Mouse (Mus musculus) testis, adult 2 months (tissue): Measurements from ENCODE around the gene Bcl9l. TPM values are rescaled to one million over a fixed set of nuclear protein-coding genes. Genes with fewer than 3 reads are reported as not detected.

ENCODE experiments used
- H3K27ac ChIP-seq: fragments of 200-500 bp; 2 replicates; pipeline ENCODE4 v1.5.1; 2012; ENCODE audit warnings: low read depth, low read length; ENCODE audit not compliant: control insufficient read depth, insufficient read depth
- H3K27me3 ChIP-seq: fragments of 200-500 bp; 2 replicates; pipeline ENCODE4 v1.6.1; 2012; ENCODE audit warnings: mild to moderate bottlenecking, low read length, moderate library complexity; ENCODE audit not compliant: control insufficient read depth, insufficient read depth
- H3K36me3 ChIP-seq: fragments of 200-500 bp; 2 replicates; pipeline ENCODE4 v1.6.1; 2012; ENCODE audit warnings: mild to moderate bottlenecking, low read length; ENCODE audit not compliant: control insufficient read depth, insufficient read depth
- H3K4me1 ChIP-seq: fragments of 200-500 bp; 2 replicates; pipeline ENCODE4 v1.6.1; 2012; ENCODE audit warnings: low read length; ENCODE audit not compliant: control insufficient read depth, insufficient read depth
- H3K4me3 ChIP-seq: fragments of 200-500 bp; 2 replicates; pipeline ENCODE4 v1.5.1; 2012; ENCODE audit warnings: low read depth, mild to moderate bottlenecking, low read length, moderate library complexity, mixed read lengths; ENCODE audit not compliant: control insufficient read depth
- CTCF ChIP-seq: fragments of 200-500 bp; IDR thresholded peaks from 2 replicates; pipeline ENCODE4 v1.5.1; 2012; ENCODE audit warnings: low read depth, mild to moderate bottlenecking, inconsistent platforms, low read length, moderate library complexity; ENCODE audit not compliant: control insufficient read depth, insufficient read depth, insufficient replicate concordance
- POLR2A ChIP-seq: fragments of 200-500 bp; IDR thresholded peaks from 2 replicates; pipeline ENCODE4 v1.6.1; 2012; ENCODE audit warnings: low read depth, mild to moderate bottlenecking, inconsistent platforms, low read length, moderate library complexity; ENCODE audit not compliant: control insufficient read depth
- polyA plus RNA-seq: library from polyadenylated mRNA; depleted of rRNA; stranded (reverse); fragments of >200 nt; gene quantifications from 2 replicates; pipeline ENCODE4 v1.2.3, GENCODE M21; 2012

The Bcl9l gene
- polyA plus RNA-seq, 1 experiment = 8.4 TPM

DNA sequence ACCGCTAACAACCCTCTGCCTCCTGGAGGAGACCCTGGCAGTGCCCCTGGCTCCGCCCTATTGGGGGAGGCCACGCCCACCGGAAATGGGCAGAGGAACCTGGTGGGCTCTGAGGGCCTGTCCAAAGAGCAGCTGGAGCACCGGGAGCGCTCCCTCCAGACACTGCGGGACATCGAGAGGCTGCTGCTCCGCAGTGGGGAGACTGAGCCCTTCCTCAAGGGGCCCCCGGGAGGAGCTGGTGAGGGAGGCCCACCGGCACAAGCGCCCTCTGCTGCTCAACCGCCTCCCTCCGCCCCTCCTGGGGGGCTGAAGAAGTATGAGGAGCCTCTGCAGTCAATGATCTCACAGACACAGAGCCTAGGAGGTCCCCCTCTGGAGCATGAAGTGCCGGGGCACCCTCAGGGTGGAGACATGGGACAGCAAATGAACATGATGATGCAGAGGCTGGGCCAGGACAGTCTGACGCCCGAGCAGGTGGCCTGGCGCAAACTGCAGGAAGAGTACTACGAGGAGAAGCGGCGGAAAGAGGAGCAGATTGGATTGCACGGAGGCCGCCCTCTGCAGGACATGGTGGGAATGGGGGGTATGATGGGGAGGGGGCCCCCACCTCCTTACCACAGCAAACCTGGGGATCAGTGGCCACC, 23.3 kb downstream of the Bcl9l start:
- no peak overlapping the region for H3K4me3 ChIP-seq
- no peak overlapping the region for H3K27ac ChIP-seq
- peaks cover 7% of the 10 kb centered on the region for H3K4me1 ChIP-seq
- TF ChIP-seq CTCF (no peak), POLR2A (no peak)
- no peaks in the 10 kb centered on the region for H3K36me3 ChIP-seq
- no peaks in the 10 kb centered on the region for H3K27me3 ChIP-seq

DNA sequence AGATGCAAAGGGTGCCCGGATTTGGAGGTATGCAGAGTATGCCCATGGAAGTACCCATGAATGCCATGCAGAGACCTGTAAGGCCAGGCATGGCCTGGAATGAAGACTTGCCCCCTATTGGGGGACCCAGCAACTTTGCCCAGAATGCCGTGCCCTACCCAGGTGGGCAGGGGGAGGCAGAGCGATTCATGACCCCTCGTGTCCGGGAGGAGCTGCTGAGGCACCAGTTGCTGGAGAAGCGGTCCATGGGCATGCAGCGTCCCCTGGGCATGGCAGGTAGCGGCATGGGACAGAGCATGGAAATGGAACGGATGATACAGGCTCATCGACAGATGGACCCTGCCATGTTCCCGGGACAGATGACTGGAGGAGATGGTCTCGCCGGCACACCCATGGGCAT, 23.9 kb downstream of the Bcl9l start:
- no peaks in the 10 kb centered on the region for H3K27me3 ChIP-seq
- H3K4me3 ChIP-seq = no peak overlapping the region
- peaks cover 7% of the 10 kb centered on the region for H3K4me1 ChIP-seq
- no peak for TF ChIP-seq POLR2A
- H3K27ac ChIP-seq = no peak overlapping the region
- H3K36me3 ChIP-seq = no peaks in the 10 kb centered on the region

DNA sequence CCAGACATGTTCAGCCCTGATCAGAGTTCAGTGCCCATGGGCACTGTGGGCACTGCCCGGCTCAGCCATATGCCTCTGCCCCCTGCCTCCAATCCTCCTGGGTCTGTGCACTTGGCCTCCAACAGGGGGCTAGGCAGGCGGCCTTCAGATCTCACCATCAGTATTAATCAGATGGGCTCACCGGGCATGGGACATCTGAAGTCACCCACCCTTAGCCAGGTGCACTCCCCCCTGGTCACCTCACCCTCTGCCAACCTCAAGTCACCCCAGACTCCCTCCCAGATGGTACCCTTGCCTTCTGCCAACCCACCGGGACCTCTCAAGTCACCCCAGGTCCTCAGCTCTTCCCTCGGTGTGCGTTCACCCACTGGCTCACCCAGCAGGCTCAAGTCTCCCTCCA, 24.7 kb downstream of the Bcl9l start:
- Histone ChIP-seq H3K27me3 (no peaks in the 10 kb centered on the region), H3K27ac (no peak overlapping the region), H3K36me3 (no peaks in the 10 kb centered on the region), H3K4me1 (peaks cover 7% of the 10 kb centered on the region), H3K4me3 (no peak overlapping the region)
- no peak for TF ChIP-seq CTCF

DNA sequence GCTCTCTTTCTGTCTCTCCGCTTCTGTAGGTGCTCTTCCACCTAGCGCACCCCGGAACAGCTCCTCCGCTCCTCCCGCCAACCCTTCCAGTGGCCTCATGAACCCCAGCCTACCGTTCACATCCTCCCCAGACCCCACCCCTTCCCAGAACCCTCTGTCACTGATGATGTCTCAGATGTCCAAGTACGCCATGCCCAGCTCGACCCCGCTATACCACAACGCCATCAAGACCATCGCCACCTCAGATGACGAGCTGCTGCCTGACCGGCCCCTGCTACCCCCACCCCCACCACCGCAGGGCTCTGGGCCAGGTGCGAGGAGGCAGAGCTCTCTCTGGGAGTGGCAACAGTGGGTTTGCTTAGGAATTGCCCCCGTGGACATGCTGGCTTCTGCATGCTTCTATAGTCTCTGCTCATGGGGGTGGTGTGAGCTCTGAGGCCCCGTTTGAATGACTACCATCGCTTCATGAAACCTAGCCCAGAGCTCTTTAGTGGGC, 25.5 kb downstream of the Bcl9l start:
- no peak overlapping the region for H3K27ac ChIP-seq
- no peak overlapping the region for H3K4me3 ChIP-seq
- H3K27me3 ChIP-seq = no peaks in the 10 kb centered on the region
- H3K36me3 ChIP-seq = no peaks in the 10 kb centered on the region
- peaks cover 7% of the 10 kb centered on the region for H3K4me1 ChIP-seq
- TF ChIP-seq POLR2A (no peak), CTCF (no peak)

DNA sequence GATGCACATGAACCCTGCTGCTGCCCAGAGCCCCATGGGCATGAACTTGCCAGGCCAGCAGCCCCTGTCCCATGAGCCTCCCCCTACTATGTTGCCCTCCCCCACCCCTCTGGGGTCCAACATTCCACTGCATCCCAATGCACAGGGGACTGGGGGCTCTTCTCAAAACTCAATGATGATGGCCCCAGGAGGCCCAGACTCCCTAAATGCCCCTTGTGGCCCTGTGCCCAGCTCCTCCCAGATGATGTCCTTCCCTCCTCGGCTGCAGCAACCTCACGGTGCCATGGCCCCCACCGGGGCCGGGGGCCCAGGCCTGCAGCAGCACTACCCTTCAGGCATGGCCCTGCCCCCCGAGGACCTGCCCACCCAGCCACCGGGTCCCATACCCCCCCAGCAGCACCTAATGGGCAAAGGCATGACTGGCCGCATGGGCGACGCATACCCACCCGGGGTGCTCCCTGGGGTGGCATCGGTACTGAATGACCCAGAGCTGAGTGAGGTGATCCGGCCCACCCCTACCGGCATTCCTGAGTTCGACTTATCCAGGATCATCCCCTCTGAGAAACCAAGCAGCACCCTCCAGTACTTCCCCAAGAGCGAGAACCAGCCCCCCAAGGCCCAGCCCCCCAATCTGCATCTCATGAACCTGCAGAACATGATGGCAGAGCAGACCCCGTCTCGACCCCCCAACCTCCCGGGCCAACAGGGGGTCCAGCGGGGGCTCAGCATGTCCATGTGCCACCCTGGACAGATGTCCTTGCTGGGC, 26.3 kb downstream of the Bcl9l start:
- no peak overlapping the region for H3K4me3 ChIP-seq
- no peak overlapping the region for H3K27ac ChIP-seq
- peaks cover 7% of the 10 kb centered on the region for H3K4me1 ChIP-seq
- H3K27me3 ChIP-seq = no peaks in the 10 kb centered on the region
- H3K36me3 ChIP-seq = no peaks in the 10 kb centered on the region
- TF ChIP-seq CTCF = no peak
- TF ChIP-seq POLR2A = no peak

DNA sequence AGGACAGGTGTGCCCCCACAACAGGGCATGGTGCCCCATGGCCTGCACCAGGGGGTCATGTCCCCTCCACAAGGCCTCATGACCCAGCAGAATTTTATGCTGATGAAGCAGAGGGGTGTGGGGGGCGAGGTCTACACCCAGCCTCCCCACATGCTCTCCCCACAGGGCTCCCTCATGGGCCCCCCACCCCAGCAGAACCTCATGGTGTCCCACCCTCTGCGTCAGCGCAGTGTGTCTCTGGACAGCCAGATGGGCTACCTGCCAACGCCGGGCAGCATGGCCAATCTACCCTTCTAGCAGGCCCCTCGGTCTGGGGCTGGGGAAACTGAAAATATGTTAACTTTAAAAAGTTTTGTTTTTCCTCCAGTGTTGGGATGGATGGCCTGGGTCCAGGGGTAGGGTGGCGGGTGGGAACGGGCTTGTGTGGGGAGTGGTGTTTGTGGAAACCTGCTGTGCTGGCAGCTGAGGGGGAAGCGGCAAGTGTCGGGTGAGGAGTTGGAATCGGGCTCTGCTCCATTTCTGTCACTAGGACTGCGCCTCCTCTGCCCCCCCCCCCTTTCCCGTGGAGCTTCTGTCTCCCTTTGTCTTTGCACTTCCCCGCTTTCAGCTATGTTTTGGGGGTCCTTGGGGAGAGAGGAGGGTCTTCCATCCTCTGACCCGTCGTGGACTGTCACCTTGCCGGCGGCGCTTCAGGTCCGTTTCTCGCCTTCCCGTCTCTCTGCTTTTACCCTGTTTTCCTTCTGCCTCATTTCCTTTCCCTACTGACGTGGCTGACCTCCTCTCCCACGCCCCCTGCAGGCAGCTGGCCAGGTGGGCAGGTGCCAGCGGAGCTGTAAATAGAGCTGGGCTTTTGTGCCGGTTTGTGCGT, 27.1 kb downstream of the Bcl9l start:
- Histone ChIP-seq H3K4me1 (peaks cover 7% of the 10 kb centered on the region), H3K27me3 (no peaks in the 10 kb centered on the region), H3K27ac (no peak overlapping the region), H3K4me3 (peak overlapping the region; percentile 57), H3K36me3 (no peaks in the 10 kb centered on the region)
- TF ChIP-seq CTCF (peak; percentile 75; the same call in 1 of the 2 replicates), POLR2A (no peak)

GRCm38 (mm10) chr9:44510355-44510871, 27.8 kb downstream of the Bcl9l start:
- no peak overlapping the region for H3K4me3 ChIP-seq
- H3K27me3 ChIP-seq = no peaks in the 10 kb centered on the region
- H3K27ac ChIP-seq = peak overlapping the region; percentile 23; the same call in 1 of the 2 replicates
- peaks cover 9% of the 10 kb centered on the region for H3K4me1 ChIP-seq
- no peak for TF ChIP-seq CTCF
- no peak for TF ChIP-seq POLR2A
- no peaks in the 10 kb centered on the region for H3K36me3 ChIP-seq
